Mouse (Mus musculus): ENCODE data around the gene Nyap2. TPM values are rescaled to one million over a fixed set of nuclear protein-coding genes. Genes with fewer than 3 reads are reported as not detected.
"Not testable (repeated sequence)": the region's sequence is repeated elsewhere in the genome, so short reads cannot be mapped to it uniquely, and the experiment has no call there.

Gene Nyap2
- polyA plus RNA-seq, 1 experiment = 0.03 TPM

DNA sequence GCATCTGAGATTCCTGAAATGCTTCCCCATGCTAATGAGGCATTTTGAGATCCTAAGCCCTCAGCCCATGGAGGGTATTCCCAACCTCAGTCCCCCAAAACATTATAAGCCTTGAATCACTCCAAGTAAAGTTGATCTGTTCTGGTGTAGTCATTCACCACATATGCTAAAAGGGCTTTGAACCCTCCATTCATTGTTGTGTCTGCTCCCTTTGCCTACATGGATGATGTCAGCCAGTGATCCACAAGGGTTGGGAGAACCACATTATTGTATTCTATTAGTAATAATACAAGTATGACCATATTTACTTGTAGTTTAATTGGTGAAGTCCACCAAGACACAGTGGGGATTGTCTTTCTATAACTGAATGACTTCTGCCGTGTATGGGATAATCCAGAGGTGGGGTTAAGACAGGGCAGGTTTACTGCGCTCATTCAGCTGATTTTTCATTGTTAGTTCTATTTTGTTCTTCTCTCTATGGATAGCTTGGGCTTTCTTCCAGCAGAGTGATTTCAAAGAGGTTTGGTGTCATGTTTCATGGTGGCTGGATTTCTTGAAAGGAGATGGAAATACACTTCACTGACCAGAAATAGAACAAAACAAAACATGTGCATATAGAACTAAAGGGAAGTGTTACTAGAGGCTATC is 155.1 kb downstream of the Nyap2 start:
- no peaks in the 10 kb centered on the region for H3K27me3 ChIP-seq (ENCODE audit: control insufficient read depth, insufficient read depth, low read length)
- H3K27ac ChIP-seq (ENCODE audit: control insufficient read depth, insufficient read depth, low read length) = no peak overlapping the region
- WGBS = 93% methylated on average over 2 of the region's 2 CpGs
- H3K36me3 ChIP-seq (ENCODE audit: control insufficient read depth, insufficient read depth, low read length) = no peaks in the 10 kb centered on the region
- no peak overlapping the region for H3K4me3 ChIP-seq (ENCODE audit: control insufficient read depth, insufficient read depth, low read length)
- TF ChIP-seq CTCF (IDR thresholded peaks at IDR 0.05; ENCODE audit: borderline replicate concordance, control insufficient read depth, extremely low read depth, insufficient read depth, low read length, poor library complexity) = no peak
- TF ChIP-seq POLR2A (IDR thresholded peaks at IDR 0.05; ENCODE audit: control insufficient read depth, extremely low read depth, insufficient read depth, low read length, poor library complexity) = no peak
- H3K4me1 ChIP-seq (replicated peaks; ENCODE audit: control insufficient read depth, insufficient read depth, low read length) = no peaks in the 10 kb centered on the region
- no peak for DNase-seq

DNA sequence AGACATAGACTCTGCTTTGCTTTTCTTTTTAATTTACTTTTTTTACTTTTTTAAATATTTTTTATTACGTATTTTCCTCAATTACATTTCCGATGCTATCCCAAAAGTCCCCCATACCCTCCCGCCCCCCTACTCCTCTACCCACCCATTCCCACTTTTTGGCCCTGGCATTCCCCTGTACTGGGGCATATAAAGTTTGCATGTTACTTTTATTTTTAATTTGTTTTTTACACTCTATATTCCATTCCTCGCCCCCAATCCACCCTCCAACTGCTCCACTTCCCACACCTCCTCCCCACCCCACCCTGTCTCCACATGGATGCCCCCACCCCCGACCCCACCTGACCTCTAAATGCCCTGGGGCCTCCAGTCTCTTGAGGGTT is 155.6 kb downstream of the Nyap2 start:
- H3K4me1 ChIP-seq (replicated peaks; ENCODE audit: control insufficient read depth, insufficient read depth, low read length); H3K27me3 ChIP-seq (ENCODE audit: control insufficient read depth, insufficient read depth, low read length); H3K27ac ChIP-seq (ENCODE audit: control insufficient read depth, insufficient read depth, low read length); DNase-seq; H3K4me3 ChIP-seq (ENCODE audit: control insufficient read depth, insufficient read depth, low read length); H3K36me3 ChIP-seq (ENCODE audit: control insufficient read depth, insufficient read depth, low read length): not testable (repeated sequence)
- WGBS = 91% methylated on average over 5 of the region's 5 CpGs

GRCm38 (mm10) chr1:81248447-81249205 is 171.9 kb downstream of the Nyap2 start:
- no peak for DNase-seq
- 94% methylated on average over 3 of the region's 3 CpGs for WGBS
- H3K4me1 ChIP-seq (replicated peaks; ENCODE audit: control insufficient read depth, insufficient read depth, low read length) = no peaks in the 10 kb centered on the region
- H3K4me3 ChIP-seq (ENCODE audit: control insufficient read depth, insufficient read depth, low read length) = no peak overlapping the region
- no peaks in the 10 kb centered on the region for H3K36me3 ChIP-seq (ENCODE audit: control insufficient read depth, insufficient read depth, low read length)
- no peaks in the 10 kb centered on the region for H3K27me3 ChIP-seq (ENCODE audit: control insufficient read depth, insufficient read depth, low read length)
- TF ChIP-seq CTCF (IDR thresholded peaks at IDR 0.05; ENCODE audit: borderline replicate concordance, control insufficient read depth, extremely low read depth, insufficient read depth, low read length, poor library complexity) = no peak
- no peak for TF ChIP-seq POLR2A (IDR thresholded peaks at IDR 0.05; ENCODE audit: control insufficient read depth, extremely low read depth, insufficient read depth, low read length, poor library complexity)
- no peak overlapping the region for H3K27ac ChIP-seq (ENCODE audit: control insufficient read depth, insufficient read depth, low read length)

- no peak overlapping the region for H3K27ac ChIP-seq (ENCODE audit: control insufficient read depth, insufficient read depth, low read length)
- no peaks in the 10 kb centered on the region for H3K27me3 ChIP-seq (ENCODE audit: control insufficient read depth, insufficient read depth, low read length)
- no peak overlapping the region for H3K4me3 ChIP-seq (ENCODE audit: control insufficient read depth, insufficient read depth, low read length)
- TF ChIP-seq CTCF (IDR thresholded peaks at IDR 0.05; ENCODE audit: borderline replicate concordance, control insufficient read depth, extremely low read depth, insufficient read depth, low read length, poor library complexity) (no peak), POLR2A (IDR thresholded peaks at IDR 0.05; ENCODE audit: control insufficient read depth, extremely low read depth, insufficient read depth, low read length, poor library complexity) (no peak)
- no peaks in the 10 kb centered on the region for H3K4me1 ChIP-seq (replicated peaks; ENCODE audit: control insufficient read depth, insufficient read depth, low read length)
- H3K36me3 ChIP-seq (ENCODE audit: control insufficient read depth, insufficient read depth, low read length) = no peaks in the 10 kb centered on the region
- 91% methylated on average over 11 of the region's 11 CpGs for WGBS
- no peak for DNase-seq
Measured at GRCm38 (mm10) chr1:81250068-81250467, 173.3 kb downstream of the Nyap2 start.

GRCm38 (mm10) chr1:81266441-81266840 is 189.7 kb downstream of the Nyap2 start:
- DNase-seq = no peak
- 83% methylated on average over 3 of the region's 3 CpGs for whole genome bisulfite sequencing
- Histone ChIP-seq H3K27me3 (ENCODE audit: control insufficient read depth, insufficient read depth, low read length) (no peaks in the 10 kb centered on the region), H3K4me3 (ENCODE audit: control insufficient read depth, insufficient read depth, low read length) (no peak overlapping the region), H3K36me3 (ENCODE audit: control insufficient read depth, insufficient read depth, low read length) (no peaks in the 10 kb centered on the region), H3K4me1 (replicated peaks; ENCODE audit: control insufficient read depth, insufficient read depth, low read length) (no peaks in the 10 kb centered on the region), H3K27ac (ENCODE audit: control insufficient read depth, insufficient read depth, low read length) (no peak overlapping the region)
- TF ChIP-seq CTCF (IDR thresholded peaks at IDR 0.05; ENCODE audit: borderline replicate concordance, control insufficient read depth, extremely low read depth, insufficient read depth, low read length, poor library complexity) = no peak

DNA sequence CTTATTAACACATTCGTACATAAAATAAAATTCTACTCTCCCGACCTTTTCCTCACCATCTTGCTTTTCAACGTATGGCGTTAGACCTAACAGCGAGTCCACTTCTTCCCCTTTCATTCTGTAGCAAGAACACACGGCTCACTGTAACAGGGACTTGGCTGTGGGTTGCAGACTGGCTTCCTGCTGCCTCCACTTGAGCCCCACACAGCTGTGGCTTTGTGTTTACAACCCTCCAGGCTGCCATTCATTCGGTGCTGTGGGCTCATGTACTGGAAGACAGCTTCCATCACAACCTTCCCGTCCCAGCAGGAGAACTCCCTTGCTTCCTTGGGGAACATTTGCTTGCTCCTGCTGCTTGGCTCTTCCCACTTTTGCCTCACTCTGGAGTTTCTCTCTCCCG is 204.2 kb downstream of the Nyap2 start:
- Histone ChIP-seq H3K4me1 (replicated peaks; ENCODE audit: control insufficient read depth, insufficient read depth, low read length) (0 out of 2 replicates have a peak, but pooled peaks cover 2% of the 10 kb centered on the region), H3K4me3 (ENCODE audit: control insufficient read depth, insufficient read depth, low read length) (no peak overlapping the region), H3K36me3 (ENCODE audit: control insufficient read depth, insufficient read depth, low read length) (no peaks in the 10 kb centered on the region), H3K27me3 (ENCODE audit: control insufficient read depth, insufficient read depth, low read length) (no peaks in the 10 kb centered on the region), H3K27ac (ENCODE audit: control insufficient read depth, insufficient read depth, low read length) (no peak overlapping the region)
- TF ChIP-seq CTCF (IDR thresholded peaks at IDR 0.05; ENCODE audit: borderline replicate concordance, control insufficient read depth, extremely low read depth, insufficient read depth, low read length, poor library complexity) = no peak
- TF ChIP-seq POLR2A (IDR thresholded peaks at IDR 0.05; ENCODE audit: control insufficient read depth, extremely low read depth, insufficient read depth, low read length, poor library complexity) = no peak
- peak; percentile 28 for DNase-seq
- WGBS = 11% methylated on average over 9 of the region's 9 CpGs

DNA sequence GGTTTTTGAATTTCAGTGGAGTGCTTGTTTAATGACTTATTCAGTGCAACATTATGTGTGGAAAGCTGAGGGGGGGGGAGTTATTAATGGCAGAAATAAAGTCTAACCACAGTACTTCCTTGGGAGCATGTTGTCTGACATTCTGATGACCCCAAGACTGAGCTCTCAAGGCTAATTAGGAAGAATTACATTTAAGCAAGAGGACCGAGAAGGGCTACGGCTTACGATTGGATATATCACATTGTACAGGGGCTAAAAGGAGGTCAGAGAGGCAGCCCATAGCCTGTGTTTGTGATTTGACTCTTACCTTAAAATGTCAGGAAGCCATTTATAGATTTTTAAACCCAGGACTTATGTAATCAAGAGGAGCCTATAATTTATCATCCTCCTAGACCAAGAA is 208.9 kb downstream of the Nyap2 start:
- no peak for DNase-seq
- 95% methylated on average over 3 of the region's 3 CpGs for WGBS
- no peaks in the 10 kb centered on the region for H3K27me3 ChIP-seq (ENCODE audit: control insufficient read depth, insufficient read depth, low read length)
- no peaks in the 10 kb centered on the region for H3K36me3 ChIP-seq (ENCODE audit: control insufficient read depth, insufficient read depth, low read length)
- 0 out of 2 replicates have a peak, but pooled peaks cover 2% of the 10 kb centered on the region for H3K4me1 ChIP-seq (replicated peaks; ENCODE audit: control insufficient read depth, insufficient read depth, low read length)
- no peak overlapping the region for H3K27ac ChIP-seq (ENCODE audit: control insufficient read depth, insufficient read depth, low read length)
- TF ChIP-seq CTCF (IDR thresholded peaks at IDR 0.05; ENCODE audit: borderline replicate concordance, control insufficient read depth, extremely low read depth, insufficient read depth, low read length, poor library complexity) (no peak), POLR2A (IDR thresholded peaks at IDR 0.05; ENCODE audit: control insufficient read depth, extremely low read depth, insufficient read depth, low read length, poor library complexity) (no peak)
- H3K4me3 ChIP-seq (ENCODE audit: control insufficient read depth, insufficient read depth, low read length) = no peak overlapping the region

Measured in thymus, adult 2 months (tissue).